Mouse (Mus musculus): ENCODE measurements around the gene Grip2. TPM values are rescaled to one million over a fixed set of nuclear protein-coding genes. Genes with fewer than 3 reads are reported as not detected.

Gene Grip2
- polyA plus RNA-seq, 1 experiment from 2014 or later: 0.46 TPM

DNA sequence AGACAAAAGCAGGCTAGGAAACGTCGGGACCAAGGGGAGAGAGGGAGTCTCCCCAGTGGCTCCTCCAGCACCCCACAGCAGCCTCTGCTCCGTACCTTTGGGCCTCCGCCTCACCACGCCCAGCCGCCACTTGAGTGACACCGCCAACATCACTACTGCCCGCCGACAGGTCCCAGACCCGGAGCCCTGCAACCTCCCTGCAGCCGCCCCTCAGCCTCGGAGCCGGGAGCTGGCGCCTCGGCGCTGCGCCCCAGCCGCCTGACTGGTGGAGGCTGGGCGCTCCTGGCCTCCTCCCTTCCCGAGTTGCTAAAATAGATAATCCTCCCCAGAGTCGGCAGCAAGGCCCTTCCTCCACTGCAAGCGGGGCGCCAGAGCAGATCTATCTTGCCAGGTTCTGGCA is 19.9 kb downstream of the Grip2 start:
- DNase-seq (ENCODE audit: low spot score, missing footprints) (peak; percentile 88), ATAC-seq (ENCODE audit: low FRiP score) (no peak; the same call in 1 of the 2 replicates)
- H3K36me3 ChIP-seq (ENCODE audit: control insufficient read depth, insufficient read depth, low read length): no peaks in the 10 kb centered on the region
- H3K27me3 ChIP-seq (ENCODE audit: control insufficient read depth, insufficient read depth, low read length): peaks cover 5% of the 10 kb centered on the region; the same call in 1 of the 2 replicates
- no peak overlapping the region for H3K27ac ChIP-seq (ENCODE audit: low read depth, low read length)
- peak overlapping the region; percentile 39 for H3K9ac ChIP-seq (ENCODE audit: low read length)
- H3K4me2 ChIP-seq: peak overlapping the region; percentile 38
- no peaks in the 10 kb centered on the region for H3K9me3 ChIP-seq (ENCODE audit: control insufficient read depth, low read length)
- peak overlapping the region; percentile 7; the same call in 1 of the 2 replicates for H3K4me3 ChIP-seq (ENCODE audit: low read depth, low read length)
- 4% methylated on average over 23 of the region's 23 CpGs for WGBS
- no peaks in the 10 kb centered on the region for H3K4me1 ChIP-seq (ENCODE audit: control insufficient read depth, insufficient read depth, low read length)

GRCm38 (mm10) chr6:91804177-91804576 is 22.9 kb downstream of the Grip2 start:
- Histone ChIP-seq H3K4me1 (ENCODE audit: control insufficient read depth, insufficient read depth, low read length) (no peaks in the 10 kb centered on the region), H3K9me3 (ENCODE audit: control insufficient read depth, low read length) (no peaks in the 10 kb centered on the region), H3K9ac (ENCODE audit: low read length) (no peak overlapping the region), H3K36me3 (ENCODE audit: control insufficient read depth, insufficient read depth, low read length) (no peaks in the 10 kb centered on the region), H3K27me3 (ENCODE audit: control insufficient read depth, insufficient read depth, low read length) (peaks cover 5% of the 10 kb centered on the region; the same call in 1 of the 2 replicates), H3K4me3 (ENCODE audit: low read depth, low read length) (no peak overlapping the region), H3K4me2 (no peak overlapping the region), H3K27ac (ENCODE audit: low read depth, low read length) (no peak overlapping the region)
- ATAC-seq (ENCODE audit: low FRiP score) (no peak), DNase-seq (ENCODE audit: low spot score, missing footprints) (no peak)
- WGBS: 68% methylated on average over 7 of the region's 7 CpGs

DNA sequence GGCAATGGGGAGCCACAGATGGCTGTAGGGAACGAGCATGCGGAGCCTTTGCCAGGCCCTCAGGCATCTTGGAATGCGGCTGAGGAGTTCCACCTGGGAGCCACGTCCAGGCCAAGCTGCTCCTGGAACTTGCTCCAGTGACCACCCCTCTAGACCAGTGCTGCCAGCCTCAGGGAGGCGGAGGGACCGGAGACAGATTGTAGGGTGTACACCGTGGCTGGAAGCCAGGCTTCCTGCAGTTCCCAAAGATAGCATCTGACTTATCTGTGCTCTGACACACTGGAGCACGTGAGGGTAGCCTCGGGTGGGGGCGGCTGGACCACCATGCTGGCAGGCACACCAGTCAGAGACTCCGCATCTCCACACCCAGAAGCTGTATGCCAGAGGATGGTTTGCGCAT is 28.6 kb downstream of the Grip2 start:
- ATAC-seq (ENCODE audit: low FRiP score): no peak
- no peak overlapping the region for H3K4me2 ChIP-seq
- H3K27ac ChIP-seq (ENCODE audit: low read depth, low read length): no peak overlapping the region
- H3K4me1 ChIP-seq (ENCODE audit: control insufficient read depth, insufficient read depth, low read length): no peaks in the 10 kb centered on the region
- H3K27me3 ChIP-seq (ENCODE audit: control insufficient read depth, insufficient read depth, low read length): no peaks in the 10 kb centered on the region
- DNase-seq (ENCODE audit: low spot score, missing footprints): no peak
- H3K9me3 ChIP-seq (ENCODE audit: control insufficient read depth, low read length): no peaks in the 10 kb centered on the region
- no peak overlapping the region for H3K9ac ChIP-seq (ENCODE audit: low read length)
- WGBS: 88% methylated on average over 12 of the region's 12 CpGs
- no peak overlapping the region for H3K4me3 ChIP-seq (ENCODE audit: low read depth, low read length)
- H3K36me3 ChIP-seq (ENCODE audit: control insufficient read depth, insufficient read depth, low read length): no peaks in the 10 kb centered on the region

- no peaks in the 10 kb centered on the region for H3K9me3 ChIP-seq (ENCODE audit: control insufficient read depth, low read length)
- H3K4me3 ChIP-seq (ENCODE audit: low read depth, low read length): no peak overlapping the region
- no peak overlapping the region for H3K9ac ChIP-seq (ENCODE audit: low read length)
- no peak overlapping the region for H3K4me2 ChIP-seq
- H3K36me3 ChIP-seq (ENCODE audit: control insufficient read depth, insufficient read depth, low read length): no peaks in the 10 kb centered on the region
- H3K27me3 ChIP-seq (ENCODE audit: control insufficient read depth, insufficient read depth, low read length): no peaks in the 10 kb centered on the region
- ATAC-seq (ENCODE audit: low FRiP score): no peak
- WGBS: 89% methylated on average over 4 of the region's 4 CpGs
- no peak for DNase-seq (ENCODE audit: low spot score, missing footprints)
- no peaks in the 10 kb centered on the region for H3K4me1 ChIP-seq (ENCODE audit: control insufficient read depth, insufficient read depth, low read length)
- H3K27ac ChIP-seq (ENCODE audit: low read depth, low read length): no peak overlapping the region
Observed at GRCm38 (mm10) chr6:91796736-91797135, 30.3 kb downstream of the Grip2 start.

DNA sequence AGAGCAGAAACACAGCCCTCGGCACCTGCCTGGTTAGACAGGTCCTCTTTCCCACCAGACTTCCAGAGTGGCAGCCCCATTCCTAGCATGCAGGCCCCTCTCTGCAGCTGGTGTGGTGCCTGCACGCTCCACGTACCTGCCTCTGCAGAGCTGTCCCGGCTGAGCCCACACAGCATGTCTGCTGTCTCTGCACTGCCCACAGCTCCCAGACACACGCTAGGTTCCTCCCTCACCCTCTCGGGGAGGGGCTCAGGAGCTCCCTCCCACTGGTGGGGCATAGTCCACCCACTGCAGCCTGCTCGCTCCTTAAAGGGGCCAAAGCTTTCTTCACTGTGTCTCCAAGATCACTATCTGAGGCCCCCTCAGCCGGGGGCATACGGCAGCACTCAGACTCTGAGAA is 31.0 kb downstream of the Grip2 start:
- no peak for DNase-seq (ENCODE audit: low spot score, missing footprints)
- Histone ChIP-seq H3K36me3 (ENCODE audit: control insufficient read depth, insufficient read depth, low read length) (no peaks in the 10 kb centered on the region), H3K4me1 (ENCODE audit: control insufficient read depth, insufficient read depth, low read length) (no peaks in the 10 kb centered on the region), H3K9me3 (ENCODE audit: control insufficient read depth, low read length) (no peaks in the 10 kb centered on the region), H3K4me3 (ENCODE audit: low read depth, low read length) (no peak overlapping the region), H3K27me3 (ENCODE audit: control insufficient read depth, insufficient read depth, low read length) (no peaks in the 10 kb centered on the region), H3K4me2 (no peak overlapping the region), H3K27ac (ENCODE audit: low read depth, low read length) (no peak overlapping the region), H3K9ac (ENCODE audit: low read length) (no peak overlapping the region)
- WGBS: 66% methylated on average over 9 of the region's 9 CpGs
- no peak for ATAC-seq (ENCODE audit: low FRiP score)

DNA sequence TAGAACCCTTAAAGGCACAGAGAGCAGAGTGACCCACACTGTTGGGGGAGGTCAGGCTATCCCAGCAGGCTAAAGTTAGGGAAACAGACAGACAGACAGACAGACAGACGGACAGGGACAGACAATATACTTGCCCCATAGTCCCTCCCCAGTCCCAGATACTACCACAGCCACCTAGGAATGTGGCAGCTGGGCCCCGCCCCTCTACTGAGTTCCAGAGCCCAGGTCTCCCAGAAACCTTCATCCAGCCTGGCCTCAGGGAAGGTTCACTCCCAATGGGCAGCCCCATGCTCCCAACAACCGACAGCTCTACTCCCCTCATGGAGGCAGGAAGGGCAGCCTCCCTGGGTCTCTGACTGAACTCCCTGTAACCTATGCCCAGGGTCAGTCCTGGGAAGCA is 31.4 kb downstream of the Grip2 start:
- Histone ChIP-seq H3K9ac (ENCODE audit: low read length) (no peak overlapping the region), H3K4me2 (no peak overlapping the region), H3K9me3 (ENCODE audit: control insufficient read depth, low read length) (no peaks in the 10 kb centered on the region), H3K4me1 (ENCODE audit: control insufficient read depth, insufficient read depth, low read length) (no peaks in the 10 kb centered on the region), H3K4me3 (ENCODE audit: low read depth, low read length) (no peak overlapping the region), H3K36me3 (ENCODE audit: control insufficient read depth, insufficient read depth, low read length) (no peaks in the 10 kb centered on the region), H3K27ac (ENCODE audit: low read depth, low read length) (no peak overlapping the region), H3K27me3 (ENCODE audit: control insufficient read depth, insufficient read depth, low read length) (no peaks in the 10 kb centered on the region)
- ATAC-seq (ENCODE audit: low FRiP score): no peak
- DNase-seq (ENCODE audit: low spot score, missing footprints): no peak
- 65% methylated on average over 3 of the region's 3 CpGs for WGBS

DNA sequence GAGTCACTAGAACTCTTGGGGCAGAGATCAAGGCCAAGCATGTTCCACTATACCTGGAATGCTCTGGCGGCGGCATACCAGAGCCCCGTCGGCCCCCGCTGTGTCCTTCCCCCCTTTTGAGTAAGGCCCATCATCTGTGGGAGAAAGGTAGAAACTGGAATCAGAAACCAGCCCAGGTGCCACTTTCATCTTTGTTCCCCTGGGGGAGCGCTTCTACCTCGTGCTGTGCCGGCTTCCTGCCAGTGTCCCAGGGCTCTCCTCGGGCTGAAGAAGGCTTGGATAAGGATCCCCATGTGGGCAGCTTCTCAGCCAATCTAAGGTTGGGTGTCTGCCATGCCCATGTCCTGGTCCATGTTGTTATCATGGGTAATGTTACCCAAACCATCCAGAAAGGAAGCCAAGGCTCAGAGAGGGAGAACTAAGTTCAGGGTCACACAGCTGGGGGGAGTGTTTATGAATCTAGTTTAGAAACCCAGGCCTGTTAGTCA is 38.7 kb downstream of the Grip2 start:
- Histone ChIP-seq H3K4me3 (ENCODE audit: low read depth, low read length) (no peak overlapping the region), H3K9ac (ENCODE audit: low read length) (no peak overlapping the region), H3K9me3 (ENCODE audit: control insufficient read depth, low read length) (no peaks in the 10 kb centered on the region), H3K36me3 (ENCODE audit: control insufficient read depth, insufficient read depth, low read length) (no peaks in the 10 kb centered on the region), H3K27ac (ENCODE audit: low read depth, low read length) (no peak overlapping the region), H3K4me1 (ENCODE audit: control insufficient read depth, insufficient read depth, low read length) (no peaks in the 10 kb centered on the region), H3K4me2 (no peak overlapping the region), H3K27me3 (ENCODE audit: control insufficient read depth, insufficient read depth, low read length) (no peaks in the 10 kb centered on the region)
- ATAC-seq (ENCODE audit: low FRiP score) (no peak), DNase-seq (ENCODE audit: low spot score, missing footprints) (no peak)
- WGBS: 82% methylated on average over 9 of the region's 9 CpGs

DNA sequence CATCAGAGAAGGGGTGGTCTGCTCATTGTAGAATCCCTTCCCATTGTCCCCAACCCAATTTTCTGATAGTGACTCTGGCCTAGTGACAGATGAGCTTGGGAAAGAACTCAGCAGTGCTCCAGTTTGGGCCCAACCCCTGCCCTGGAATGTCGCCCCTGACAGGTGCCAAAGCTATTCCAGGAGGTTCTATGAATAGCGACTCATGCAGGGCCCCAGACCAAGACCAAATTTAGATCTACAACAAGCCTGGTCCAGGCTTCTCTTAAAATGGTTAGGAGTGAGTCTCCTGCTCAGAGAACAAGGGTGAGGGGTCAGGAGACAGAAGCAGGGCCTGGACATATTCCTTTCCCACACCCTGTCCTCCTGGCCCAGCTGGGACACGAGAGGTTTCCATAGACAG is 42.0 kb downstream of the Grip2 start:
- ATAC-seq (ENCODE audit: low FRiP score) (no peak), DNase-seq (ENCODE audit: low spot score, missing footprints) (no peak)
- H3K4me3 ChIP-seq (ENCODE audit: low read depth, low read length): no peak overlapping the region
- H3K9me3 ChIP-seq (ENCODE audit: control insufficient read depth, low read length): no peaks in the 10 kb centered on the region
- H3K4me2 ChIP-seq: no peak overlapping the region
- no peaks in the 10 kb centered on the region for H3K36me3 ChIP-seq (ENCODE audit: control insufficient read depth, insufficient read depth, low read length)
- 87% methylated on average over 3 of the region's 3 CpGs for WGBS
- no peak overlapping the region for H3K27ac ChIP-seq (ENCODE audit: low read depth, low read length)
- H3K4me1 ChIP-seq (ENCODE audit: control insufficient read depth, insufficient read depth, low read length): no peaks in the 10 kb centered on the region
- H3K27me3 ChIP-seq (ENCODE audit: control insufficient read depth, insufficient read depth, low read length): no peaks in the 10 kb centered on the region
- H3K9ac ChIP-seq (ENCODE audit: low read length): no peak overlapping the region

GRCm38 (mm10) chr6:91779206-91779605 is 47.8 kb downstream of the Grip2 start:
- no peak for DNase-seq (ENCODE audit: low spot score, missing footprints)
- no peaks in the 10 kb centered on the region for H3K9me3 ChIP-seq (ENCODE audit: control insufficient read depth, low read length)
- no peak overlapping the region for H3K4me2 ChIP-seq
- no peaks in the 10 kb centered on the region for H3K4me1 ChIP-seq (ENCODE audit: control insufficient read depth, insufficient read depth, low read length)
- no peak overlapping the region for H3K27ac ChIP-seq (ENCODE audit: low read depth, low read length)
- ATAC-seq (ENCODE audit: low FRiP score): no peak
- H3K36me3 ChIP-seq (ENCODE audit: control insufficient read depth, insufficient read depth, low read length): no peaks in the 10 kb centered on the region
- no peaks in the 10 kb centered on the region for H3K27me3 ChIP-seq (ENCODE audit: control insufficient read depth, insufficient read depth, low read length)
- 74% methylated on average over 8 of the region's 9 CpGs for WGBS
- no peak overlapping the region for H3K4me3 ChIP-seq (ENCODE audit: low read depth, low read length)
- no peak overlapping the region for H3K9ac ChIP-seq (ENCODE audit: low read length)

- no peak overlapping the region for H3K4me2 ChIP-seq
- WGBS: 14% methylated on average over 9 of the region's 9 CpGs
- H3K27me3 ChIP-seq (ENCODE audit: control insufficient read depth, insufficient read depth, low read length): no peaks in the 10 kb centered on the region
- no peak overlapping the region for H3K4me3 ChIP-seq (ENCODE audit: low read depth, low read length)
- no peaks in the 10 kb centered on the region for H3K9me3 ChIP-seq (ENCODE audit: control insufficient read depth, low read length)
- DNase-seq (ENCODE audit: low spot score, missing footprints): peak; percentile 96
- H3K4me1 ChIP-seq (ENCODE audit: control insufficient read depth, insufficient read depth, low read length): no peaks in the 10 kb centered on the region
- no peak overlapping the region for H3K9ac ChIP-seq (ENCODE audit: low read length)
- no peaks in the 10 kb centered on the region for H3K36me3 ChIP-seq (ENCODE audit: control insufficient read depth, insufficient read depth, low read length)
- ATAC-seq (ENCODE audit: low FRiP score): peak; percentile 83
- no peak overlapping the region for H3K27ac ChIP-seq (ENCODE audit: low read depth, low read length)
Observed at GRCm38 (mm10) chr6:91776543-91776942, 50.5 kb downstream of the Grip2 start.

Data from midbrain, embryonic 11.5 days (tissue).